Mouse (Mus musculus) hematopoietic multipotent progenitor cell, adult 10-12 weeks (in vitro differentiated cells): ENCODE measurements around the gene Vmn1r215. TPM values are rescaled to one million over a fixed set of nuclear protein-coding genes. Genes with fewer than 3 reads are reported as not detected.

Experiments used
- polyA plus RNA-seq: library from polyadenylated mRNA; stranded (reverse); fragments of >175 nt; gene quantifications from 2 replicates; pipeline ENCODE4 v1.2.3, GENCODE M21; 2012; ENCODE audit warnings: low replicate concordance

Gene Vmn1r215
- not detected in 2 replicates for polyA plus RNA-seq

DNA sequence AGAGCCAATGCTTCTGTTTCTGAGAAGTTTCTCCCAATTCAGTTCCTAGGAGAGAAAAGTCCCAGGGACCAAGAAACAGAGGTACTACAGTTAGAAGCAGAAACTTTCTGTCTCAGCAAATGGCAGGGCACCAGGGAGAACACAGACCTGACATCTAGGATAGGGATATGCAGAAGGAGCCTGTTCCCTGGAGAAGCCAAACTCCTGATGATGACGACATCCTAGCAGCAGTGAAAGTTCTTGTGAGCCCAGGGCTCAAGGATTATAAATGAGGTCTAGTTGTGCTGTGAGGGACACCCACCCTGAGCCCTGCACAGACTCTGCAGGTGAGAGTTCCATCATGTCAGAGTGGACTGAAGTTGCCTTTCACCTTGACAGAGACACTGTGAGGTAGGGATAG is at the start of gene Vmn1r215:
TSS of gene Vmn1r215 (plus strand) at position 301 of the 400 bp plus-strand sequence.

DNA sequence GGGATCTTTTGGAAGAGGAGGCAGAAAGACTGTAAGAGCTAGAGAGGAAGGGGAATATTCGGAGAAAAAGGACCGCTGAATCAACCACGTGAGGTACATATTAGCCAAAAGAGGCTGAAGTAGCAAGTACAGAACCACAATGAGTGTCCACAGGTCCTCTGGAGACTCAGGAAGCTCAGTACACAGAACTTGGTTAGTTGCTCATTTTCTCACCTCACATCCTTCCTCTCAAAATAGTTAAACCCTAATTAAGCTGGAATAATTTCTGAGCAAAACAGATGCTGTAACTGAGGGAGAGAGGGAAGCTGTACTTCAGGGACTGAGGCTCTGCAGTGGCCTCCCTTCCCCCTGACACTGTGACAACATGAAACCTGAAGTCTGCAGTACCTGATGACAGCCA is 37.7 kb upstream of the Vmn1r215 start, which contains the start of gene Vmn1r214:
TSS of gene Vmn1r214 (plus strand) at position 301 of the 400 bp plus-strand sequence.

DNA sequence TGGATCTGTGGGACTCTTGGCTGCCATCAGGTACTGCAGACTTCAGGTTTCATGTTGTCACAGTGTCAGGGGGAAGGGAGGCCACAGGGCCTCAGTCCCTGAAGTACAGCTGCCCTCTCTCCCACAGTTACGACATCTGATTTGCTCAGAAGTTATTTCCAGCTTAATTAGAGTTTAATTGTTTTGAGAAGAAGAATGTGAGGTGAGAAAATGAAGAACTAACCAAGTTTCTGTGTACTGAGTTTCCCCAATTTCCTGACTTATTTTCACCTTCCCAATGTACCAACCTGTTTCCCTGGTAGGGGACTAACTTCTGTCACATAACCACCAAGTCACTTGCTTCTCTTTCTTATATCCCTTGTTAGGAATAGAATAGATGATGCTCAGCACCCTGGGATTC is 50.3 kb downstream of the Vmn1r215 start, which contains the start of gene Vmn1r217:
TSS of gene Vmn1r217 (minus strand) at position 101 of the 400 bp plus-strand sequence.

Other genes starting within 250 kb of the Vmn1r215 start
- gene Vmn1r210, start 236.7 kb upstream of the Vmn1r215 start, polyA plus RNA-seq = not detected in 2 replicates
- gene Vmn1r211, start 210.5 kb upstream of the Vmn1r215 start, polyA plus RNA-seq = not detected in 2 replicates
- gene Vmn1r212, start 183.8 kb upstream of the Vmn1r215 start, polyA plus RNA-seq = not detected in 2 replicates
- not detected in 2 replicates for gene Vmn1r213, start 60.4 kb upstream of the Vmn1r215 start, polyA plus RNA-seq
- not detected in 2 replicates for gene Vmn1r214, start 37.6 kb upstream of the Vmn1r215 start, polyA plus RNA-seq
- gene Vmn1r217, start 50.2 kb downstream of the Vmn1r215 start, polyA plus RNA-seq = 0.02 TPM in 1 of 2 replicates, not detected in the other
- not detected in 2 replicates for gene Vmn1r218, start 65.1 kb downstream of the Vmn1r215 start, polyA plus RNA-seq
- gene Vmn1r219, start 91.3 kb downstream of the Vmn1r215 start, polyA plus RNA-seq = not detected in 2 replicates
- not detected in 2 replicates for gene Vmn1r220, start 120.0 kb downstream of the Vmn1r215 start, polyA plus RNA-seq
- not detected in 2 replicates for gene Vmn1r221, start 146.1 kb downstream of the Vmn1r215 start, polyA plus RNA-seq
- not detected in 2 replicates for gene Vmn1r222, start 167.9 kb downstream of the Vmn1r215 start, polyA plus RNA-seq
- gene Vmn1r223, start 179.1 kb downstream of the Vmn1r215 start, polyA plus RNA-seq = not detected in 2 replicates